Mouse (Mus musculus) lung, postnatal 0 days (tissue): ENCODE measurements around the gene Rab17. TPM values are rescaled to one million over a fixed set of nuclear protein-coding genes. Genes with fewer than 3 reads are reported as not detected.

Experiments used
- ATAC-seq: fragments of 200-750 bp; cut with Nextera tagmentation; 2 replicates; pipeline ENCODE4 v1.8.0; 2017; ENCODE audit warnings: moderate library complexity
- DNase-seq: peaks from one replicate; pipeline ENCODE4 v3.0.0-alpha.2; 2016; ENCODE audit warnings: low spot score
- H3K27ac ChIP-seq: fragments of 300-500 bp; sonication (generic); 2 replicates; pipeline ENCODE4 v1.5.1; 2014; ENCODE audit warnings: antibody characterized with exemption, mild to moderate bottlenecking, low read length, mixed read lengths
- H3K27me3 ChIP-seq: fragments of 300-500 bp; sonication (generic); replicated peaks from 2 replicates; pipeline ENCODE4 v1.6.1; 2014; ENCODE audit warnings: low read length, mixed read lengths; ENCODE audit not compliant: insufficient read depth
- H3K36me3 ChIP-seq: fragments of 300-500 bp; sonication (generic); 2 replicates; pipeline ENCODE4 v1.6.1; 2014; ENCODE audit warnings: low read length, mixed read lengths; ENCODE audit not compliant: insufficient read depth
- H3K4me1 ChIP-seq: fragments of 300-500 bp; sonication (generic); 2 replicates; pipeline ENCODE4 v1.6.1; 2014; ENCODE audit warnings: antibody characterized with exemption, low read depth, low read length, mixed read lengths; ENCODE audit not compliant: insufficient read depth
- H3K4me2 ChIP-seq: fragments of 300-500 bp; sonication (generic); replicated peaks from 2 replicates; pipeline ENCODE4 v1.6.1; 2014; ENCODE audit warnings: low read depth, mild to moderate bottlenecking, low read length, moderate library complexity, mixed read lengths
- H3K4me3 ChIP-seq: fragments of 300-500 bp; sonication (generic); 2 replicates; pipeline ENCODE4 v1.5.1; 2014; ENCODE audit warnings: low read depth, low read length
- H3K9ac ChIP-seq: fragments of 300-500 bp; sonication (generic); replicated peaks from 2 replicates; pipeline ENCODE4 v1.6.1; 2014; ENCODE audit warnings: low read depth, mild to moderate bottlenecking
- H3K9me3 ChIP-seq: fragments of 300-500 bp; sonication (generic); 2 replicates; pipeline ENCODE4 v1.6.1; 2016; ENCODE audit warnings: low read length, mixed read lengths
- CTCF ChIP-seq: IDR thresholded peaks from 2 replicates; pipeline ENCODE4 v1.5.1; 2016; ENCODE audit warnings: antibody characterized with exemption, mild to moderate bottlenecking
- EP300 ChIP-seq: IDR thresholded peaks from 2 replicates; pipeline ENCODE4 v1.6.1; 2016; ENCODE audit warnings: antibody characterized with exemption, mild to moderate bottlenecking, control low read depth
- WGBS: fragments of 180-500 bp; shearing (Covaris S2); extraction: QIAGEN DNeasy Blood & Tissue Kit; methylation state at CpG from one replicate; pipeline ENCODE4 v1.1.7; 2014; 5-methylcytosine and 5-hydroxymethylcytosine counted together
- polyA plus RNA-seq: library from polyadenylated mRNA; unstranded; fragments of >200 nt; fragmentation: Nextera tagmentation; extraction: Ambion mirVana; gene quantifications from 2 replicates; pipeline ENCODE4 v1.2.1, GENCODE M21; 2015

The Rab17 gene
- polyA plus RNA-seq, 1 experiment from 2014 or later: 1.6 TPM

GRCm38 (mm10) chr1:91003522-91004253, 34.2 kb upstream of the Rab17 start:
- no peak overlapping the region for H3K4me3 ChIP-seq
- ATAC-seq (no peak), DNase-seq (no peak)
- H3K27ac ChIP-seq: no peak overlapping the region; the same call in 1 of the 2 replicates
- H3K4me1 ChIP-seq: peaks cover 13% of the 10 kb centered on the region; the same call in 1 of the 2 replicates
- no peak overlapping the region for H3K4me2 ChIP-seq
- no peak overlapping the region for H3K9ac ChIP-seq
- no peaks in the 10 kb centered on the region for H3K27me3 ChIP-seq
- no peaks in the 10 kb centered on the region for H3K9me3 ChIP-seq
- WGBS: 81% methylated on average over 8 of the region's 8 CpGs
- TF ChIP-seq EP300 (no peak), CTCF (no peak)
- H3K36me3 ChIP-seq: no peaks in the 10 kb centered on the region

GRCm38 (mm10) chr1:91002641-91003040, 33.2 kb upstream of the Rab17 start:
- Histone ChIP-seq H3K9ac (no peak overlapping the region), H3K27ac (no peak overlapping the region), H3K27me3 (no peaks in the 10 kb centered on the region), H3K4me3 (no peak overlapping the region), H3K36me3 (no peaks in the 10 kb centered on the region), H3K4me2 (no peak overlapping the region), H3K4me1 (peaks cover 13% of the 10 kb centered on the region), H3K9me3 (no peaks in the 10 kb centered on the region)
- 69% methylated on average over 3 of the region's 3 CpGs for WGBS
- ATAC-seq (no peak), DNase-seq (no peak)
- TF ChIP-seq EP300 (no peak), CTCF (no peak)

DNA sequence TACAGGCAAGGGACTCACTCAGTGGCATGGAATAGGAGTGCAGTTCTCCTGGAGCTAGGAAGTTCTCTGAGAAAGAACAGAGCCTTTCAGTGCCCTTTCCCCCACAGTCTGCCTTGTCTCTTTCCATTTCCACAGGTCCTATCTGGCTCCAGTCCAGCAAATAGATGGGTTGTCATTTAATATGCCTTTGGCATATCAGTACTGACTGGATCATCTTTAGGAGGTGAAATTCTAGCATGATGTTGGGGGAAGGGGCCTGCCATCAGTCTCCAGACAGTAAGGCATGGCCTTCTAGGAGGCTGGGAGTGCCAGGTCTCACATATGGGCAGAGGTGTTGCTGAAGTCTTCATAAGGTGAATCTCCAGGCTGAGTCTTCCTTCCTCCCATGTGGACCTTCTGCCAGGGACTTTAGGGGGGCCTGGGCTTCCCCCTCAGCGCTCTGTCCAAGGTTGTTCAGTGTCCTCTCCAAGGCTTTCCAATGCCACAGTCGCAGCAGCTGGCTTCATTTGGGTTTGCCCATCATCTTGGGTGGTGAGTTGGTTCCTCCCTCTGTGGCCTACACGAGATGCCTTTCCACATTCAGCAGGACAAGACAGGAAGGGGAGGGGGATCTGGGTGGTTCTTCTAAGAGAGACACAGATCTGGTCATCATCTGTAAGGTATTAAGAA, 32.5 kb upstream of the Rab17 start:
- ATAC-seq: no peak
- Histone ChIP-seq H3K4me3 (no peak overlapping the region), H3K27ac (no peak overlapping the region), H3K36me3 (no peaks in the 10 kb centered on the region), H3K4me1 (peaks cover 13% of the 10 kb centered on the region), H3K9ac (no peak overlapping the region), H3K4me2 (no peak overlapping the region), H3K27me3 (no peaks in the 10 kb centered on the region), H3K9me3 (no peaks in the 10 kb centered on the region)
- no peak for DNase-seq
- TF ChIP-seq EP300: no peak
- no peak for TF ChIP-seq CTCF
- 80% methylated on average over 3 of the region's 3 CpGs for WGBS

- WGBS: 78% methylated on average over 3 of the region's 3 CpGs
- Histone ChIP-seq H3K27ac (no peak overlapping the region), H3K4me1 (peaks cover 13% of the 10 kb centered on the region), H3K4me3 (no peak overlapping the region), H3K9me3 (no peaks in the 10 kb centered on the region), H3K4me2 (no peak overlapping the region), H3K27me3 (no peaks in the 10 kb centered on the region), H3K36me3 (no peaks in the 10 kb centered on the region), H3K9ac (no peak overlapping the region)
- TF ChIP-seq EP300 (no peak), CTCF (no peak)
- ATAC-seq (no peak), DNase-seq (no peak)
Observed at GRCm38 (mm10) chr1:91001101-91001500, 31.6 kb upstream of the Rab17 start.

- H3K4me2 ChIP-seq: peak overlapping the region; percentile 89
- no peak overlapping the region for H3K27ac ChIP-seq
- 55% methylated on average over 10 of the region's 10 CpGs for WGBS
- H3K27me3 ChIP-seq: no peaks in the 10 kb centered on the region
- ATAC-seq (no peak), DNase-seq (no peak)
- peaks cover 13% of the 10 kb centered on the region for H3K4me1 ChIP-seq
- TF ChIP-seq CTCF: no peak
- no peak for TF ChIP-seq EP300
- no peaks in the 10 kb centered on the region for H3K9me3 ChIP-seq
- no peak overlapping the region for H3K4me3 ChIP-seq
- H3K9ac ChIP-seq: no peak overlapping the region
- no peaks in the 10 kb centered on the region for H3K36me3 ChIP-seq
Observed at GRCm38 (mm10) chr1:90999911-91000601, 30.6 kb upstream of the Rab17 start.

GRCm38 (mm10) chr1:90998891-90999611, 29.6 kb upstream of the Rab17 start:
- 0 out of 2 replicates have a peak overlapping the region, but pooled peaks have one; percentile 8 for H3K27ac ChIP-seq
- 1% methylated on average over 31 of the region's 41 CpGs for WGBS
- H3K9ac ChIP-seq: peak overlapping the region; percentile 53

More at GRCm38 (mm10) chr1:90998891-90999611, 29.6 kb upstream of the Rab17 start:
- Histone ChIP-seq H3K4me1 (peaks cover 13% of the 10 kb centered on the region), H3K36me3 (no peaks in the 10 kb centered on the region), H3K4me3 (peak overlapping the region; percentile 60), H3K9me3 (no peaks in the 10 kb centered on the region), H3K27me3 (no peaks in the 10 kb centered on the region), H3K4me2 (peak overlapping the region; percentile 89)
- ATAC-seq: peak; percentile 71
- no peak for DNase-seq
- TF ChIP-seq EP300: no peak
- no peak for TF ChIP-seq CTCF
